Mouse (Mus musculus): ENCODE results near the gene Adam15.

Gene Adam15

GRCm38 (mm10) chr3:89349869-89350501 is at the start of gene Adam15:
Gene Adam15, minus strand, starts transcription at chr3:89349996.
- peak; percentile 95 for DNase-seq (ENCODE audit: extremely low spot score)

- DNase-seq (ENCODE audit: extremely low spot score), result no peak
Observed at GRCm38 (mm10) chr3:89396654-89397005, 46.8 kb upstream of the Adam15 start.

- peak; percentile 74 for DNase-seq (ENCODE audit: extremely low spot score)
Observed at GRCm38 (mm10) chr3:89395806-89396653, 46.2 kb upstream of the Adam15 start.

- no peak for DNase-seq (ENCODE audit: extremely low spot score)
Observed at GRCm38 (mm10) chr3:89395419-89395805, 45.6 kb upstream of the Adam15 start.

- peak; percentile 89 for DNase-seq (ENCODE audit: extremely low spot score)
Observed at GRCm38 (mm10) chr3:89394894-89395256, 45.1 kb upstream of the Adam15 start.

- DNase-seq (ENCODE audit: extremely low spot score), result peak; percentile 75
Observed at GRCm38 (mm10) chr3:89394006-89394893, 44.5 kb upstream of the Adam15 start, which contains the start of gene Zbtb7b. Gene Zbtb7b, minus strand, starts transcription at chr3:89394776.

- peak; percentile 99 for DNase-seq (ENCODE audit: extremely low spot score)
Observed at GRCm38 (mm10) chr3:89393605-89394004, 43.8 kb upstream of the Adam15 start.

- peak; percentile 38 for DNase-seq (ENCODE audit: extremely low spot score)
Observed at GRCm38 (mm10) chr3:89392871-89393311, 43.1 kb upstream of the Adam15 start.

GRCm38 (mm10) chr3:89391663-89392511 is 42.1 kb upstream of the Adam15 start:
- peak; percentile 68 for DNase-seq (ENCODE audit: extremely low spot score)

- no peak for DNase-seq (ENCODE audit: extremely low spot score)
Observed at GRCm38 (mm10) chr3:89390699-89391662, 41.2 kb upstream of the Adam15 start.

GRCm38 (mm10) chr3:89390111-89390515 is 40.3 kb upstream of the Adam15 start:
- no peak for DNase-seq (ENCODE audit: extremely low spot score)

GRCm38 (mm10) chr3:89388901-89389740 is 39.3 kb upstream of the Adam15 start:
- no peak for DNase-seq (ENCODE audit: extremely low spot score)

- no peak for DNase-seq (ENCODE audit: extremely low spot score)
Observed at GRCm38 (mm10) chr3:89388134-89388881, 38.5 kb upstream of the Adam15 start.

GRCm38 (mm10) chr3:89387632-89388031 is 37.8 kb upstream of the Adam15 start:
- no peak for DNase-seq (ENCODE audit: extremely low spot score)

- no peak for DNase-seq (ENCODE audit: extremely low spot score)
Observed at GRCm38 (mm10) chr3:89386438-89387420, 36.9 kb upstream of the Adam15 start.

- DNase-seq (ENCODE audit: extremely low spot score), result no peak
Observed at GRCm38 (mm10) chr3:89385451-89385850, 35.7 kb upstream of the Adam15 start.

Data from embryo, embryonic 9.5 days (tissue).